ENCODE assay signal across 15 mouse cellular contexts in genomic region chr13:84343691-84344495, GRCm38 (mm10).
DNase-seq lines count a peak whose midpoint lies in the region; ATAC-seq lines count a peak whose summit lies in the region.
"Had no signal": no experiment of that assay in that cellular context is flagged by ENCODE, and none has a peak within 500 bp of the region (broad histone marks: within the 10 kb centered on the region; RNA-seq: fewer than 3 reads in every experiment).

No protein-coding gene starts in this region.

- H3K36me3 ChIP-seq in heart, embryonic 10.5 days = no peaks in the 10 kb centered on the region
- H3K36me3 ChIP-seq in hindbrain, embryonic 11.5 days (ENCODE audit: control insufficient read depth, insufficient read depth, low read length) = no peaks in the 10 kb centered on the region
- no peaks in the 10 kb centered on the region for H3K36me3 ChIP-seq in midbrain, embryonic 16.5 days (ENCODE audit: control insufficient read depth, insufficient read depth, low read length)
- no peaks in the 10 kb centered on the region for H3K36me3 ChIP-seq in liver, embryonic 11.5 days (ENCODE audit: control insufficient read depth, insufficient read depth, low read length)
- H3K36me3 ChIP-seq: embryonic facial prominence, embryonic 13.5 days; limb, embryonic 12.5 days had no signal

- 5% methylated on average over 13 of the region's 13 CpGs for WGBS in heart, embryonic 10.5 days
- WGBS in hindbrain, embryonic 11.5 days = 8% methylated on average over 13 of the region's 13 CpGs
- 18% methylated on average over 13 of the region's 13 CpGs for WGBS in midbrain, embryonic 16.5 days
- 5% methylated on average over 13 of the region's 13 CpGs for WGBS in liver, embryonic 11.5 days

- H3K27ac ChIP-seq in heart, embryonic 10.5 days = no peak overlapping the region
- H3K27ac ChIP-seq in hindbrain, embryonic 11.5 days (ENCODE audit: low read depth, low read length) = no peak overlapping the region
- H3K27ac ChIP-seq in midbrain, embryonic 16.5 days (ENCODE audit: low read length) = peak overlapping the region; percentile 94
- no peak overlapping the region for H3K27ac ChIP-seq in liver, embryonic 11.5 days (ENCODE audit: low read depth, low read length)
- H3K27ac ChIP-seq: embryonic facial prominence, embryonic 13.5 days; limb, embryonic 12.5 days; stomach, postnatal 0 days had no signal

- DNase-seq in heart, adult 11 months = peak; percentile 68
- no peak for DNase-seq in heart, embryonic 10.5 days (ENCODE audit: low spot score)
- DNase-seq in cerebellum, postnatal 10 days = peak; percentile 61 to 70
- peak; percentile 45 for DNase-seq in hindbrain, embryonic 11.5 days (ENCODE audit: low spot score)
- DNase-seq in thymus, postnatal 0 days (ENCODE audit: low spot score) = no peak
- no peak for DNase-seq in liver
- no peak for DNase-seq in liver, embryonic 11.5 days (ENCODE audit: low spot score)
- DNase-seq: gastrocnemius, postnatal 36 days; kidney, postnatal 10 days; lung, postnatal 10 days had no signal

- no peak overlapping the region for H3K9ac ChIP-seq in hindbrain, embryonic 11.5 days (ENCODE audit: low read depth, low read length)
- H3K9ac ChIP-seq in midbrain, embryonic 16.5 days (ENCODE audit: low read depth, low read length) = peak overlapping the region; percentile 48
- H3K9ac ChIP-seq in liver, embryonic 11.5 days (ENCODE audit: low read depth, low read length) = no peak overlapping the region
- H3K9ac ChIP-seq: embryonic facial prominence, embryonic 13.5 days; limb, embryonic 12.5 days had no signal

- H3K4me3 ChIP-seq in heart, embryonic 10.5 days = no peak overlapping the region
- H3K4me3 ChIP-seq in hindbrain, embryonic 11.5 days (ENCODE audit: low read depth, low read length) = no peak overlapping the region
- H3K4me3 ChIP-seq in midbrain, embryonic 16.5 days (ENCODE audit: low read depth, low read length) = no peak overlapping the region
- no peak overlapping the region for H3K4me3 ChIP-seq in liver, embryonic 11.5 days (ENCODE audit: low read depth, low read length)
- H3K4me3 ChIP-seq: embryonic facial prominence, embryonic 13.5 days; limb, embryonic 12.5 days had no signal

- peak overlapping the region; percentile 44; the same call in 1 of the 2 replicates for H3K4me2 ChIP-seq in hindbrain, embryonic 11.5 days (replicated peaks; ENCODE audit: low read depth, low read length)
- peak overlapping the region; percentile 58; the same call in 1 of the 2 replicates for H3K4me2 ChIP-seq in midbrain, embryonic 16.5 days (ENCODE audit: low read length)
- no peak overlapping the region for H3K4me2 ChIP-seq in liver, embryonic 11.5 days
- H3K4me2 ChIP-seq: embryonic facial prominence, embryonic 13.5 days; limb, embryonic 12.5 days had no signal

- H3K27me3 ChIP-seq in heart, embryonic 10.5 days (ENCODE audit: insufficient read depth, poor library complexity, severe bottlenecking) = peaks cover 55% of the 10 kb centered on the region
- peaks cover 2% of the 10 kb centered on the region; the same call in 1 of the 2 replicates for H3K27me3 ChIP-seq in hindbrain, embryonic 11.5 days (ENCODE audit: control insufficient read depth, insufficient read depth, low read length)
- H3K27me3 ChIP-seq in midbrain, embryonic 16.5 days (ENCODE audit: control insufficient read depth, insufficient read depth, low read depth, low read length) = no peaks in the 10 kb centered on the region
- peaks cover 62% of the 10 kb centered on the region for H3K27me3 ChIP-seq in liver, embryonic 11.5 days (replicated peaks; ENCODE audit: control insufficient read depth, insufficient read depth, low read length)

- H3K4me1 ChIP-seq in heart, embryonic 10.5 days = 0 out of 2 replicates have a peak, but pooled peaks cover 5% of the 10 kb centered on the region
- H3K4me1 ChIP-seq in hindbrain, embryonic 11.5 days (replicated peaks; ENCODE audit: control insufficient read depth, insufficient read depth, low read length) = peaks cover 4% of the 10 kb centered on the region; the same call in 1 of the 2 replicates
- H3K4me1 ChIP-seq in midbrain, embryonic 16.5 days (ENCODE audit: control insufficient read depth, insufficient read depth, low read length) = peaks cover 27% of the 10 kb centered on the region
- H3K4me1 ChIP-seq in liver, embryonic 11.5 days (replicated peaks; ENCODE audit: control insufficient read depth, insufficient read depth, low read length) = no peaks in the 10 kb centered on the region

- H3K9me3 ChIP-seq in heart, embryonic 10.5 days = no peaks in the 10 kb centered on the region
- no peaks in the 10 kb centered on the region for H3K9me3 ChIP-seq in hindbrain, embryonic 11.5 days (ENCODE audit: control insufficient read depth, low read length)
- H3K9me3 ChIP-seq in midbrain, embryonic 16.5 days (replicated peaks; ENCODE audit: control insufficient read depth, low read length, poor library complexity, severe bottlenecking) = no peaks in the 10 kb centered on the region
- H3K9me3 ChIP-seq in liver, embryonic 11.5 days (ENCODE audit: control insufficient read depth, low read length) = no peaks in the 10 kb centered on the region
- H3K9me3 ChIP-seq: embryonic facial prominence, embryonic 13.5 days; limb, embryonic 12.5 days had no signal

- ATAC-seq in hindbrain, embryonic 11.5 days (ENCODE audit: low FRiP score) = no peak
- ATAC-seq in midbrain, embryonic 16.5 days = no peak
- no peak for ATAC-seq in liver, embryonic 11.5 days (replicated peaks; ENCODE audit: low FRiP score)
- ATAC-seq: Patski had no signal

Comparison
In these comparisons a context has a peak if more than half of its experiments do, and no peak if none do; other contexts are left out.
1. DNase-seq: peak in heart, adult 11 months (single experiment), cerebellum, postnatal 10 days (2 of 2) and hindbrain, embryonic 11.5 days (single experiment); none in heart, embryonic 10.5 days (single experiment), thymus, postnatal 0 days (single experiment), liver (single experiment) and liver, embryonic 11.5 days (single experiment).